Mouse (Mus musculus) C2C12 (cell line): ENCODE results near the gene H2-K1. TPM values are rescaled to one million over a fixed set of nuclear protein-coding genes. Genes with fewer than 3 reads are reported as not detected.
A peak's percentile ranks its signal among the peaks of the same experiment; 100 is the strongest.

ENCODE experiments used
- H3K27me3 ChIP-seq: one replicate; pipeline ENCODE4 v1.6.1; 2011; ENCODE audit not compliant: control insufficient read depth, insufficient read depth, insufficient read length
- H3K36me3 ChIP-seq: one replicate; pipeline ENCODE4 v1.6.1; 2011; ENCODE audit not compliant: control insufficient read depth, insufficient read depth
- H3K4me3 ChIP-seq: one replicate; pipeline ENCODE4 v1.5.1; 2011; ENCODE audit warnings: mild to moderate bottlenecking, control low read depth; ENCODE audit not compliant: poor library complexity, insufficient read depth, severe bottlenecking
- H3K79me2 ChIP-seq: one replicate; pipeline ENCODE4 v1.6.1; 2011; ENCODE audit not compliant: control insufficient read depth, insufficient read depth
- H3K79me3 ChIP-seq: one replicate; pipeline ENCODE4 v1.6.1; 2011; ENCODE audit warnings: low read depth, control low read depth
- H3ac ChIP-seq: one replicate; pipeline ENCODE3; 2011; ENCODE audit warnings: low read depth; ENCODE audit not compliant: control insufficient read depth, insufficient read length
- CEBPB ChIP-seq: IDR thresholded peaks from one replicate; pipeline ENCODE4 v1.6.1; 2011; ENCODE audit warnings: low read depth, mild to moderate bottlenecking, control low read depth, moderate library complexity
- CTCF ChIP-seq: IDR thresholded peaks from one replicate; pipeline ENCODE4 v1.5.1; 2011; ENCODE audit not compliant: control insufficient read depth, insufficient read depth, insufficient read length
- FOSL1 ChIP-seq: IDR thresholded peaks from one replicate; pipeline ENCODE4 v1.8.0; 2011; ENCODE audit warnings: mild to moderate bottlenecking, low read length; ENCODE audit not compliant: poor library complexity, insufficient read depth, severe bottlenecking
- MAX ChIP-seq: IDR thresholded peaks from one replicate; pipeline ENCODE4 v1.6.1; 2011; ENCODE audit warnings: mild to moderate bottlenecking, control low read depth
- MYOD1 ChIP-seq: IDR thresholded peaks from one replicate; pipeline ENCODE4 v1.6.1; 2011; ENCODE audit warnings: low read depth; ENCODE audit not compliant: control insufficient read depth, insufficient read length
- MYOG ChIP-seq: IDR thresholded peaks from one replicate; pipeline ENCODE4 v1.6.1; 2011; ENCODE audit not compliant: control insufficient read depth, insufficient read length; ENCODE audit errors: extremely low read depth
- USF1 ChIP-seq: IDR thresholded peaks from one replicate; pipeline ENCODE4 v1.6.1; 2011; ENCODE audit warnings: low read depth, mild to moderate bottlenecking, control low read depth, moderate library complexity
- polyA plus RNA-seq: library from polyadenylated mRNA; unstranded; fragments of >200 nt; fragmentation: generic; extraction: Trizol; gene quantifications from one replicate; pipeline ENCODE4 v1.2.1, GENCODE M21; 2012; ENCODE audit warnings: missing spikeins

The H2-K1 gene
- polyA plus RNA-seq, 1 experiment = 19.0 TPM

DNA sequence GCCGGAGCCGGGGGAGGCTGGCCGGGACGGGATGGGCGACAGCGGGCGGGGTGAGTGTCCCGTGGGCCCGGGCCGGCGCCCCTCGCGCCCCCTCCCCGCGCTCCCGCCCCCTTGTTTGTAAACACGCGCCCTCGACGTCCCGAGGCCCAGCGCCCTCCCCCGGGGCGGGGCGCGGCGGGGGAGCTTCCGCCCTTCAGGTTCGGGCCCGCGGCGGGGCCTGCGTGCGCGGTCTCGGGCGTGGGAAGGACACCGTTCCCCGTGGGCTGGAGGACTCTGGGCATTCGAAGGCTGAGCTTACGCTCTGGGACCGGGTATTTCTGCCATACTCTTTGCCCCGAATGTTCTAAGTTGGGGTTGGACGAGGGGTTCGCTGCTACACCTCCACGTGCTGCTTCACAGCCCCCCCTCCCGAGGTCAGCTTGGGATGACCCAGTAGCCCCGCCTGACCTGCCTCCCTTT, 32.1 kb upstream of the H2-K1 start:
- TF ChIP-seq MYOD1 (no peak), MAX (peak; percentile 73)
- peaks cover 42% of the 10 kb centered on the region for H3K36me3 ChIP-seq
- H3ac ChIP-seq = peak overlapping the region; percentile 91

DNA sequence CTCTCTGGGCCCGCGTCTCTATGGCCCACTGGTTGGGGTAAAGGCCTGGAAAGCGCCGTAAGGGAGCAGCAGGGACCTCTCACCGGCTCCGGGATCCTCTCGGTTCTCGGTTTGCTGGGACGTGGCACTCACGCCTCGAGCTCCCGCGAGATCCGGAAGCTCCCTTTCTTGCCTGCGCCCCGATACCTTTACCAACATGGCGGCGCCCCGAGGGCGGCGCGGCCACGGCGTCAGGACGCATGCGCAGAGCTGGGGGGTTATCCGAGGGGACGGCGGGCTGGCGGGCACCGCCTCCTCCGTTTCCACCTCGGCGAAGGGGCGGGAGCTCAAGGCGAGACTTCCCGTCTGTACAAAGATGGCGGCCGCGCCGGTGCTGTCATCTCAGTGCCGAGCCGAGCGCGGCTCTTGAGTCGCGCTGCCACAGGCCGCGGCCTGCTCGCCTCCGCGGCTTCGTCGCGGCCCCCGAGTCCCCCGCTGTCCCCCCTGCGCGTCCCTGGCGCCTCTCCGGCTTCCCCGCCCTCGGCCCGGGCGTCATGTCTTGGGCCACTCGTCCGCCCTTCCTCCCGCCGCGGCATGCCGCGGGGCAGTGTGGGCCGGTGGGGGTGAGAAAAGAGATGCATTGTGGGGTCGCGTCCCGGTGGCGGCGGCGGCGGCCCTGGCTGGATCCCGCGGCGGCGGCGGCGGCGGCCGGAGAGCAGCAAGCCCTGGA, 31.5 kb upstream of the H2-K1 start, which contains the start of the genes Slc39a7 and Rxrb:
Gene Slc39a7 (minus strand): TSS at position 218 of the 709 bp plus-strand sequence.
Gene Rxrb (plus strand): TSS at position 348 of the 709 bp plus-strand sequence.
- Histone ChIP-seq H3ac (peak within 1 kb of the TSS; percentile 97), H3K36me3 (peaks cover 37% of the 10 kb centered on the region), H3K79me3 (peaks cover 32% of the 10 kb centered on the region), H3K27me3 (no peaks in the 10 kb centered on the region), H3K4me3 (peak within 1 kb of the TSS; percentile 96), H3K79me2 (peaks cover 57% of the 10 kb centered on the region)
- no peak for TF ChIP-seq FOSL1
- no peak for TF ChIP-seq USF1
- no peak for TF ChIP-seq MYOD1
- TF ChIP-seq MAX = no peak
- TF ChIP-seq CEBPB = no peak
- TF ChIP-seq MYOG = no peak
- no peak for TF ChIP-seq CTCF

More for the DNA sequence above, 32.1 kb upstream of the H2-K1 start:
- H3K27me3 ChIP-seq = no peaks in the 10 kb centered on the region
- peaks cover 57% of the 10 kb centered on the region for H3K79me2 ChIP-seq
- H3K79me3 ChIP-seq = peaks cover 32% of the 10 kb centered on the region
- H3K4me3 ChIP-seq = peak overlapping the region; percentile 96

GRCm38 (mm10) chr17:34030861-34031326, 30.7 kb upstream of the H2-K1 start:
- H3K79me2 ChIP-seq = peaks cover 57% of the 10 kb centered on the region
- no peaks in the 10 kb centered on the region for H3K27me3 ChIP-seq
- TF ChIP-seq MYOG = no peak
- no peak for TF ChIP-seq USF1
- TF ChIP-seq MAX = no peak
- no peak for TF ChIP-seq FOSL1
- TF ChIP-seq CTCF = no peak
- TF ChIP-seq CEBPB = no peak
- TF ChIP-seq MYOD1 = no peak
- peak overlapping the region; percentile 96 for H3K4me3 ChIP-seq
- peak overlapping the region; percentile 97 for H3ac ChIP-seq
- H3K36me3 ChIP-seq = peaks cover 30% of the 10 kb centered on the region
- H3K79me3 ChIP-seq = peaks cover 32% of the 10 kb centered on the region

GRCm38 (mm10) chr17:34029890-34030595, 29.9 kb upstream of the H2-K1 start:
- Histone ChIP-seq H3ac (peak overlapping the region; percentile 97), H3K27me3 (no peaks in the 10 kb centered on the region), H3K79me3 (peaks cover 32% of the 10 kb centered on the region), H3K4me3 (peak overlapping the region; percentile 96), H3K36me3 (peaks cover 24% of the 10 kb centered on the region), H3K79me2 (peaks cover 57% of the 10 kb centered on the region)
- no peak for TF ChIP-seq CTCF
- no peak for TF ChIP-seq USF1
- no peak for TF ChIP-seq MAX
- no peak for TF ChIP-seq MYOD1
- TF ChIP-seq MYOG = no peak
- TF ChIP-seq CEBPB = no peak
- no peak for TF ChIP-seq FOSL1

GRCm38 (mm10) chr17:34029150-34029889, 29.2 kb upstream of the H2-K1 start:
- TF ChIP-seq USF1 = no peak
- TF ChIP-seq MAX = no peak
- no peak for TF ChIP-seq MYOG
- no peak for TF ChIP-seq CEBPB
- no peak for TF ChIP-seq CTCF
- TF ChIP-seq FOSL1 = no peak
- TF ChIP-seq MYOD1 = no peak

More at GRCm38 (mm10) chr17:34029150-34029889, 29.2 kb upstream of the H2-K1 start:
- Histone ChIP-seq H3K36me3 (peaks cover 24% of the 10 kb centered on the region), H3K4me3 (peak overlapping the region; percentile 96), H3ac (no peak overlapping the region), H3K79me3 (peaks cover 32% of the 10 kb centered on the region), H3K27me3 (no peaks in the 10 kb centered on the region), H3K79me2 (peaks cover 54% of the 10 kb centered on the region)
